Mouse (Mus musculus) frontal cortex, postnatal 14 days (tissue): ENCODE measurements at regions not wholly inside any gene's neighbourhood (a gene's known extent, or its start where the extent isn't known, plus 50 kb on each side); places are given as distances from the start of the nearest gene placed in this dataset.

Source experiments
- DNase-seq, 2 experiments: peaks; one replicate each; pipeline ENCODE4 v3.0.0; 2022; ENCODE audit warnings: low spot score in 2 of 2

- DNase-seq = no peak
Observed at GRCm38 (mm10) chr1:88809756-88810155, 107.7 kb upstream of the Arl4c start.

DNA sequence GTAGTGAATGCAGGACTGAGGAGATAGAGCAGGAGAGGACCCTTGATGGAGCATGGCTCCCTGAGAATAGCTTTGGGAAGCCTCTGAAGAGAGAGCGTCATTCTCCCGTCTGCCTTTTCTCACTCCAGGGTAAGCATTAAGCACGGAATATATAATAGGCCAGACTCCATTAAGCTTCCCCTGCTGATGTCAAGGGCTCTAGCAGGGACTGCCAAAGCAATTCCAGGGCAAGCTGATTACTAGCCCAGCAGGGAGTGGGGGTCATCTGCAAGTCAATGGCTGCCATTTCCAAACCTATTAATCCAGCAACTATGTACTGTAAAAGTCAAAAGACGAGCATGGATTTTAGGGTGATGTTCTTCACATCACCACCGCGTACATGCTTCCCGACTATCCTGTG lies 111.2 kb upstream of the Arl4c start:
- no peak for DNase-seq

DNA sequence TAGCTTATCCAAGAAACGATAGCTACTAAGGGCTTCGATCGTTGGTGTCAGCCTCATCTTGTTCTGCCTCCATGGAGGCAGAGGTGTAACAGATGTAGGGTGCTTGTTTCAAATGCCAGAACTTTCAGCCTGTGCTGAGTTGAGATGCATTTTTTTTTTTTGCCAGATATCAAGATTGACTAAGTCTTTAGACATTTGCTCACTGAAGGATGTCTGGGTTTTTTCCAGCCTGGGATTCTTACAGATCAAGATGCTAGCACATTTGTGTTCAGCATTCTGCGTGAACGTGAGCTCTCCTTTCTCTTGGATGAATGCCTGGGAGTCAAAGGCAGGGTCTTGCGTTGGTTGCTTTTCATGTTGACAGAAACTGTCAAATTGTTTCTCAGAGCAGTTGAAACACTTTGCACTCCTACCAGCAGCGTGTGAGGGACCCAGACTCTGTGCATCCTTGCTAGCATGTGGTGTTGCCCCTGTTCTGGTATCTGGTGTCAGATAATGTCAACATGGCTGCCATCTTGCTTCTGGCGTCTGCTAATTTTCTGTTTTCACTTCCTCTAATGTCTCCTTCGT lies 114.4 kb upstream of the Arl4c start:
- no peak for DNase-seq

DNA sequence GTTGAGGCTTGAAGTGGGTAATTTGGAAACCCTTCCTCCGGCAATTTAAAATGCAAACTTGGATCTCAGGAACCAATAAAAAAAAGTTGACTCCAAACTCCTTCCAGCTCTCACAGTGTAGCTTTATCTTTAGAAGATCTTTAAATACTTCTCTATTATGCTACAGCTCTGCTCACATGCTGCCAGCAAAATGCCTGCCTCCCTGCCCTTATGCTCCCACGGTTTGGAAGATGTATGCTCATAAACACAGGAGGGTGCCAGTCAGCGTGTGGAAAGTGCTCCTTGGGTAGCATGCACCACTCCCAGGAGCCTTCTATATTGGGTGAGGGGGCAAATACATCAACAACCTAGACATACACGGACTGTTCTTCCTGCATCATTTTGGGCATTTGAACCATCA lies 123.2 kb upstream of the Arl4c start:
- no peak for DNase-seq

DNA sequence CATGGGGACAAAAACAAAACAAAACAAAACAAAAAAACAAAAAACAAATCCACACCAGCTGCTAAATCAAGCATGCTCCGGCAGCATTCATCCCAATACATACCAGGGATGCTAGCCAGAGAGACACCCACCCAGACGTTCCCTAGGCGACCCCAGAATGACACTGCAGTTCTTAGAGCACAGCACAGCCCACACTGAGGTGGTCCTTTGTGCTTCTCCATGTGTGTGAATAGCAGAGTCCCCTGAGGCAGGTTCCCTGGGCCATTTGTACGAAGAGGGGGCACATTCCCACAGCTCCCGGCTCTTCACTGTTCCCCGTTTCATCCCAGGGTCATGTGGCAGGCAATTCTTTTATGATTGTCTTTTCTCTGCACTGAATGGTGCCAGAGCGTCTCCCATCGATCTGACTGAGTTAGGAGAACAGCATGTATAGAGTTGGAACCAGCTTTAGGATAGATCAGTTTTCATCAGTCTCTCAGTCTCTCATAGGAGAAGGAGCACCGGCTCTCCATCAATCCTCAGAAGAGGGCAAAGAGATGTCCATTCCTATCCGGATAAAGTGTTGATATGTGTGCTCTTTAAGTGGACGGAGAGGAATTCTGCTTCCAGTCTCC lies 136.7 kb upstream of the Arl4c start:
- no peak for DNase-seq

DNA sequence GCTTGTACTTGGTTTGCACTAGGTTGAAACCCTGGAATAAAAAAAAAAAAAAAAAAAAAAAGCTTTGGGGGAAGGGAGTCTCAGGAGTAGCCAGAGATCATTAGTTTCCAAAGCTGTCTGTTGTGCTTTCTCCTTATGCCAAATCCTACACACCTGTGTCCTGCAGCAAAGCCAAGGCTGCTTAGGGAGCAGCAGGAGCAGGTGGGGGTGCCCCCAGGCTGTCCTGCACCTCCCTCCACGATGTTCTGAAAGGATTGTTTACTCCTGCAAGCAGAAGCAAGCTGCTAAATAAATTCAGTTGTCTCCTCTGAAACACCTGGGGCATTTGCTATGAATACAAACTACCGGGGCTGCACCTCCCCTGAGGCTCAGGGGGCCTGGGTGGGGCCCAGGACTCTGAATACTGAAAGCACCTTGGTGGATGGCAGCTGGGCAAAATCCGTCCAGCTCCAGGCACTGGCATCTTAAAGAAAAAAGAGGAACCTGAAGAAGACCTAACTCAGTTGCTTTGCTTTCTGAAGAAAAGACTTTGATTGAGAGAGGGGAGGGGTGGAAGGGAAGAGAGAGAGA lies 137.5 kb upstream of the Arl4c start:
- no peak for DNase-seq

DNA sequence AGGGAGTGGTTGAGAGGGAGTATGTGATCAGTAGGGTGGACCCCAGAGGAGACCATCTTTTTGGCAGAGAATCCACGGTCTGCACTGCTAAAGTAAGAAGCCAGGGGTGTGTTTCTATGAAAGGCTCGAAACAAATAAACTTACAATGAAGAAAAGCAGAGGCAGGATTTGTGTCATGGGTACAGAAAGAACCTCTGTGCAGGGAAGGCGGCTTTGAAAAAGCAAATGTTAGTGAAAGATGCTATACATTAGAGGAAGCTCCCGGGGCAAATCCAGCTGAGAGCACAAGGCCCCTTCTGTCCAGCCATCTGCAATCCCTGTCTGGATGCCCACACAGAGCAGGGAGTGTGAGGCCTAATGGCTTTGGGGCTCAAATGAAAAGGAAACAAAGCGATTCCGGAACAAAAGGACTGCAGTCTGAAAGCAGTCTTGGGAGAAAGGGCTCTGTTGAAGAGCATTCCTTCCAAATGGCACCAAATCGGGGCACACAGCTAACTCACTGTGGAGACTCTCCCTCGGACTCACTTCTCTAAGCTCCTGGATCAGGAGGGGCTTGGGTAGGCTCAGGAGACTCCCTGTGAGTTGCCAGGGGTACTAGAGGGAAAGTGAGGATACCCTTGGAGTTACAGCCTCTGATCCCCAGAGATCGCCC lies 138.1 kb upstream of the Arl4c start:
- DNase-seq = peak in 1 of 2 experiments; percentile 27

DNA sequence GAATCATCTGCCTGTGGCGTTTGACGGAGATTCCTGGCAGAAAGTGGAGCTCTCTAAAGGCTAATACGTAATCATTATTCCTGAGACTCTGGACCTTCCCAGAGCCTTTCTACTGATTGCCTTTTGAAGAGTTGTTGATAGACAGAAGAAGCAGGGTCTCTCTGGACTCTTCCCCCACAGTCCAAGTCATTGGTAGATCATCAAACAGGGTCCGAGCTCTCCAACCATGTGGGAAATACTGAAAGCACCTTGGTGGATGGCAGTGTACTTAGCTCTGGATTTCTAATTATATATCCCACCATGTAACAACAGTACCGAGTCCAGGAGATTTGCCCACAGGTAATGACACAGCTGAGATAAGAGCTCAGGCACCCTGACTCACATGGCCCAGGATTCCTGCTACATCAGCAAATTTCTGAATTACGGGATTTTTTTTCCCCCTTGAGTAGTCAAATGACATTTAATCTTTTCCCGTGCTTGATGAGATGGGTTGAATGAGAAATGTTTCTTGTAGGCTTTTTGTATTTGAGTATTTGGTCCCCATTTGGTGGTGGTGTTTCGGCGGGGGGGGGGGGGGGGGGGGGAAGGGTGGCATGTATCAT lies 139.1 kb upstream of the Arl4c start:
- no peak for DNase-seq

GRCm38 (mm10) chr1:88847333-88848091 lies 145.5 kb upstream of the Arl4c start:
- DNase-seq = no peak

DNA sequence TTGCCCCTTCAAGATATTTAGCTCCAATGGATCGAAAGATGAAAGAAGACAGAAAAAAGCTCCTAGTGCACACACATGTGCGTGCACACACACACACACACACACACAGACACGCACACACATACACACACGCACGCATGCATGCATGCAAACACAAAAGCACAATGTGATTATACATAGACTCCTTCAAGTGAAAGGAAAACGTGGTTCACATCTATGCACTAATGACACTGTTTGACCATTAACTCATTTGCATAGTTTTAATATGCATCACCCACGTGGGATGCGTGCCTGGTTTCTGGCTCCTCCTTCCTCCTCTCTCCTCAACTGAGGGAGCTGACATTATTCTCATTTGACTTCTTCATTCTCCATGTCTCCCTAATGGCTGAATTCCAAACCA lies 146.2 kb upstream of the Arl4c start:
- DNase-seq = no peak

DNA sequence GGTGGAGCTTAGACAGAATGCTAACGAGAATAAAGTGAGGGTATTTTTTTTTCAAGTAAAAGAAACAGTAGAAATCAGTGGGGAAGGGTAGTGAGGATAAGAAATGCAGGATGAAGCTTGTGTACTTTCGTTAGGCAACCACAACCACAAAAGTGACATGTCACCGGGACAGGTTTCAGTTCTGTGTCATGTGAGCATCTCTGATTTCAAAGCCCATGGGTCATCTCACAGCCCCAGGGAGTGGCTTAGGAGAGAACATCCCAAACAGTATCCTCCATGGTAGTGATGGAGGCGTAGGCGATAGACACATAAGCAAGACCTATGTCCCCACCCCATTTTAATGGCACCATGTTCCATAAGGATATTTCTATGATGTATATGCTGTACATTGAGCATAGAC lies 147.4 kb upstream of the Arl4c start:
- DNase-seq = no peak

GRCm38 (mm10) chr1:88851931-88852330 lies 149.9 kb upstream of the Arl4c start:
- DNase-seq = no peak

DNA sequence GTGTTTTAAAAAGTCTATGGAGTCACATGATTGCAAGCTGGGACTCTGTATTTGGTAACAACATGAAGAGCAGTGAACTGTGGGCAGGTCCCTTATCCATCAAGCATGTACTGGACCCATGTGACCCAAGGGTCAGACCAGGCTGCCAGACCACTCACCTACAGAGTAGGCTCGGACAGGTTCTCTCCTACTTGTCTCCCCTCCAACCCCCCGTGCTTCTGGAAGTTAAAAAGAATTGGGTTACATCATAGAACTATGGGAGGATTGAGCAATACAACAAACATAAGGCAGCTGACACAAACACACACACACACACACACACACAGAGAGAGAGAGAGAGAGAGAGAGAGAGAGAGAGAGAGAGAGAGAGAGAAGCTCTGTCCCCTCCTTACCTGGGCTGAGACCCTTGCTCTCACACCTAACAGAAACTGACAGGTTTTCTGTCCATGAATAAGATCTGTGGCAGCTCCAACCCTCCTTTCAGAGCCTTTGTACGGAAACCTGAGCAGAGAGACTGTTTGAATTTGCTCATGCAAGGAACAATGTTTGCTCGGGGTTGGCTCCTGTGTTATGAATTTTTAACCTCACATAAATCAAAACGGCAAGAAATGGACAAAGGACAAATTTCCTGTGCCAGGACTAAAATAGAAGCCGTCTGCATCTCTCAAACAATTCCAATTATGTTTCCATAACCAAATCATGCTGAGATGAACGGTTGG lies 159.0 kb upstream of the Arl4c start:
- DNase-seq = no peak

GRCm38 (mm10) chr1:88861590-88861935 lies 159.5 kb upstream of the Arl4c start:
- no peak for DNase-seq

GRCm38 (mm10) chr1:88865436-88865835 lies 163.4 kb upstream of the Arl4c start:
- DNase-seq = no peak

GRCm38 (mm10) chr1:88866571-88866970 lies 164.6 kb upstream of the Arl4c start:
- DNase-seq = no peak

DNA sequence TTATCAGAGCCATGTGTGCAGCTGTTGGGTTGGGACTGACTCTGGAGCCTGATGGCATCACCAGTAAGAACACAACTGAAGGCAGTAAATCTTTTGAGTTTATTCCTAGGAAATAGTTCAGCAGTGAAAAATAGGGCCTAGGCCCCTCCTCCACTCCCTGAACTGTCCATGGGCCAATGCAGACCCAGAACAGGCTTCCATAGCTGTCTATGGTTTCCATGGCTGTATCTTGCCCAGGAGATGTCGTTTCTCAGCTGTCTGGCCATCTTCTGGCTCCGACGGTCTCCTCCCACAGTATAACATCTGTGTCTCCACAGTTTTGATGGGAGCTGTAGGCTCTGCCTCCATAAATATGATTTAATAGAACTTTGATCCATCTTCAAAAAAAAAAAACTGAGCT lies 165.1 kb upstream of the Arl4c start:
- no peak for DNase-seq

DNA sequence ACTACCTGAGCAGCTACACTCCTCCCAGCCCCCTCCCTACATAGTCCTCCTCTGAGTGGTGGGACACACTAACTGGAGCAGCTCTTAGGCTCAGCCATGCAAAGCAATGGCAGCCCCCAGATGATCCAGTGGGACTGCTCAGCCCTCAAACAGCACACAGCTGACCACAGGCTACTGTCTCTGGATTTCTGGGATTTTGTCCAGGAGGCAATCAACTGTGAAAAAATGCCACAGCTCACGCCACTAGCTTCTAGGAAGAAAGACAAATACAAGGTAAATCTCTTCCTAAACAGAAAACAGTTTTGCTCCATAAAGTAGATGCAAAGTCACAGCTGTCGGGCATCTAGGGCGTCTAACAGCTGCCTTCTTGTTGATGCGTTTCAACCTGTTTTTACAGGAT lies 167.9 kb upstream of the Arl4c start:
- no peak for DNase-seq

GRCm38 (mm10) chr1:88875356-88875755 lies 173.3 kb upstream of the Arl4c start:
- no peak for DNase-seq

GRCm38 (mm10) chr1:88877441-88877840 lies 175.4 kb upstream of the Arl4c start:
- DNase-seq = no peak

DNA sequence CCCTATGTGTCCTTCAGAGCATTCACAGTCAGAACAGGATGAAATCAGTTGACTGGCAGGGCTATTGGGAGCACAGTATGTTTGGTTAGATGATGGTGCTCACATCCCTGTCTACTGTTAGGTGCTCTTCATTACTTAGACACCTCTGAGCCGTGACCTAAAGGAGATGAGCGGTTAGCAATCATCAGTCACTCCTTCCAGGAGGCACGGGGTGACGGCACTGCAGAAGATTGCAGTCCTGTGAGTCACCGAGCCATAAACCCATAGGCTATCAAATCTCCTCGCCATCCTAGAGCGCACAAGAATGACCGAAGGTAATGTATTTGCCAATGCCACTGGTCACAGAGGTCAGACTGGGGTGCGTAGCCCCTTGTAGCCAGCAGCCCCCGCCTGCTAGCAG lies 176.8 kb upstream of the Arl4c start:
- DNase-seq = no peak

GRCm38 (mm10) chr1:88879367-88879766 lies 177.3 kb upstream of the Arl4c start:
- no peak for DNase-seq
